Mouse (Mus musculus) heart, embryonic 12.5 days (tissue): ENCODE data around the gene C2cd2l. TPM values are rescaled to one million over a fixed set of nuclear protein-coding genes. Genes with fewer than 3 reads are reported as not detected.
A peak's percentile ranks its signal among the peaks of the same experiment; 100 is the strongest.
"Not testable (repeated sequence)": the region's sequence is repeated elsewhere in the genome, so short reads cannot be mapped to it uniquely, and the experiment has no call there.

Experiments used
- ATAC-seq: fragments of 200-750 bp; cut with Nextera tagmentation; 2 replicates; pipeline ENCODE4 v1.8.0; 2017; ENCODE audit warnings: moderate TSS enrichment, moderate library complexity; ENCODE audit not compliant: insufficient number of reproducible peaks, low FRiP score
- H3K27ac ChIP-seq: fragments of 300-500 bp; sonication (generic); 2 replicates; pipeline ENCODE4 v1.5.1; 2016; ENCODE audit warnings: mild to moderate bottlenecking, moderate library complexity; ENCODE audit not compliant: poor library complexity, severe bottlenecking
- H3K27me3 ChIP-seq: fragments of 300-500 bp; sonication (generic); replicated peaks from 2 replicates; pipeline ENCODE4 v1.6.1; 2016; ENCODE audit warnings: mild to moderate bottlenecking, moderate library complexity
- H3K36me3 ChIP-seq: fragments of 300-500 bp; sonication (generic); 2 replicates; pipeline ENCODE4 v1.6.1; 2016; ENCODE audit warnings: mild to moderate bottlenecking, moderate library complexity
- H3K4me1 ChIP-seq: fragments of 300-500 bp; sonication (generic); replicated peaks from 2 replicates; pipeline ENCODE4 v1.6.1; 2016; ENCODE audit warnings: mild to moderate bottlenecking
- H3K4me2 ChIP-seq: fragments of 300-500 bp; sonication (generic); 2 replicates; pipeline ENCODE4 v1.6.1; 2016; ENCODE audit warnings: mild to moderate bottlenecking, moderate library complexity
- H3K4me3 ChIP-seq: fragments of 300-500 bp; sonication (generic); 2 replicates; pipeline ENCODE4 v1.5.1; 2016; ENCODE audit warnings: mild to moderate bottlenecking
- H3K9ac ChIP-seq: fragments of 300-500 bp; sonication (generic); 2 replicates; pipeline ENCODE4 v1.6.1; 2016; ENCODE audit warnings: mild to moderate bottlenecking, moderate library complexity
- H3K9me3 ChIP-seq: fragments of 300-500 bp; sonication (generic); replicated peaks from 2 replicates; pipeline ENCODE4 v1.6.1; 2016; ENCODE audit warnings: mild to moderate bottlenecking, moderate library complexity
- WGBS: fragments of 180-500 bp; shearing (Covaris S2); methylation state at CpG from one replicate; pipeline ENCODE4 v1.1.7; 2016; 5-methylcytosine and 5-hydroxymethylcytosine counted together
- polyA plus RNA-seq: library from polyadenylated mRNA; unstranded; fragments of >200 nt; fragmentation: Nextera tagmentation; extraction: Ambion mirVana; gene quantifications from 2 replicates; pipeline ENCODE4 v1.2.1, GENCODE M21; 2016

C2cd2l gene
- polyA plus RNA-seq, 1 experiment from 2014 or later: 10.3 TPM

DNA sequence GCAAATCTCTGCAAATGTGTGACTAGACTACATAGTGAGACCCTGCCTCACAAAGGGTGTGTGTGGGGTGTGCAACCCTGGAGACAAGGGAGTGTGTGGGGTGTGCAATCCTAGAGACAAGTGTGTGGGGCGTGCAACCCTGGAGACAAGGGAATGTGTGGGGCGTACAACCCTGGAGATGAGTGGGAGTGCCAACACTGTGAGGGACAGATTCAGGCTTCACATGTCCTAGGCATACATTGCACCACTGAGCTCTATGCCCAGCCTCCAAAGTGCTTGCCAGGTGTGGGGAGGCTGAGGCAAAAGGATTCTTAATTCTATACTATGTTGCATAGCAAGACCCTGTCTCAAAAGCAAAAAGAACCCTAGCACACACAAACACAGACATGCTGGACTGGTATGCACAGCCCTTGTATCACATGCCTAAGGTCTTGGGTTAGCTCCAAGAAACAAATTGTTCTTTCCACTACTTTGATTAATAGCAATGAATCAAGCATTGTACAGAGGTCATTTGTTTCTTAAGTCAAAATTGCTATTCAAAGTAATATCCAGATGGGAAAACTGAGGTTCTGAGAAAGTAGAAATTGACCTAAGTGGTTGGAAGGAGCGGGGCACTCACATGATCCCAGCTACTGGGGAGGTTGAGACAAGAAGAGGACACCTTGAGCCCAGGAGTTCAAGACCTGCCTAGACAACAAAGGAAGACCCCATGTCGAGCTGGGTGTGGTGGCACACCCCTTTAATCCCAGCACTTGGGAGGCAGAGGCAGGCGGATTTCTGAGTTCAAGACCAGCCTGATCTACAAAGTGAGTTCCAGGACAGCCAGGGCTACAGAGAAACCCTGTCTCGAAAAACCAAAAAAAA is 25.7 kb upstream of the C2cd2l start:
- peaks cover 52% of the 10 kb centered on the region for H3K36me3 ChIP-seq
- H3K4me3 ChIP-seq: no peak overlapping the region
- H3K27ac ChIP-seq: no peak overlapping the region
- ATAC-seq: no peak
- H3K4me1 ChIP-seq: peaks cover 22% of the 10 kb centered on the region
- H3K9me3 ChIP-seq: no peaks in the 10 kb centered on the region
- no peak overlapping the region for H3K9ac ChIP-seq
- WGBS: 83% methylated on average over 6 of the region's 6 CpGs
- H3K27me3 ChIP-seq: no peaks in the 10 kb centered on the region
- no peak overlapping the region for H3K4me2 ChIP-seq

DNA sequence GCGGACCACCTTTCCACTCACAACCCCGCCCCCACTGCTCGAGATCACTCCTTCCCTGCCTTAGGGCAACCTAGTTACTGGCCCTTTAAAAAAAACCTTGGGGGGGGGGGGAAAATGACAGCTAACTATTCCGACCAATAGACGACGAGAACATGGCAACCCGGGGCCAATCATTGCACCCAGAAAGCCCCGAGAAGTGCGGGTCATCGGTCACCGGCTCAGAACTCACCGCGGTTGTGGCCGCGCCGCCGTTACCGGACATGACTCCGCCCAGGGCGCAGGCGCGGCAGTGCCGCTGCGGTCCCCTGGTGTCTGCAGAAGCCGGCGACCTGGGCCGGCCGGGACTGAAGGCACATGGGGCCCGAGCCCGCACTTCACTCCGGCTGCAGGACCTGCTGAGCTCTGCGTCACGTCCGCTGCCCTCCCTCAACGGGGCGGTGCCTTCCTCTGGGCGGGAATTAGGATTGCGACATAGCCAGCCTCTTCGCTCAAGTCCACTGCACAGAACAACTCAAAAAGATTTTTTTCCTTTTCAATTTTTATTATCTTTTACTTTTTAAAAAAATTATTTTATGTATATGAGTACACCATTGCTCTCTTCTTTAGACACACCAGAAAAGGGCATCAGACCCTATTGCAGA is 23.8 kb upstream of the C2cd2l start, which contains the start of gene Hmbs:
Gene Hmbs, minus strand, starts transcription at position 448 of the 641 bp plus-strand sequence.
- H3K27ac ChIP-seq: peak within 1 kb of the TSS; percentile 98
- no peaks in the 10 kb centered on the region for H3K9me3 ChIP-seq
- H3K4me3 ChIP-seq: peak within 1 kb of the TSS; percentile 65
- peak; percentile 93 for ATAC-seq
- peaks cover 22% of the 10 kb centered on the region for H3K4me1 ChIP-seq
- H3K36me3 ChIP-seq: peaks cover 50% of the 10 kb centered on the region
- peak within 1 kb of the TSS; percentile 75 for H3K4me2 ChIP-seq
- H3K27me3 ChIP-seq: no peaks in the 10 kb centered on the region
- peak within 1 kb of the TSS; percentile 74 for H3K9ac ChIP-seq
- under 1% methylated on average over 39 of the region's 39 CpGs for WGBS

DNA sequence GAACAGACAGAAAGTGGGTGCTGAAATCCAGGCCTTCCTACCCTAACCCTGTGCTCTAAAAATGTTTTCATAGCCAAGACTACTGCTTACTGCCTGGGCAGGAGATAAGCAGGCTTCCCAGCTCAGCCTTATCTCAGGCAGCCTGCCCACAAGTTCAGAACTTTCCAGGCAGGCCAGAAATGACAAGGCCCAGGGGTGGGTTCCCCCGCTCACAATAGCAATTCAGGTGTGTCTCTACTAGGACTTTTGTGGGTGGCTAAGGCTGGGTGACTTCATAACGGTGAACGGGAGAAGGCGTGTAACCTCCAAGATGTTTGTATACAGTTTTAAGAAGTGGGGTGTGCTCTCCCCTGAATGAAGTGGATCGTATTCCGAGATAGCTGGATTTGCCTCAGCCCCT is 23.2 kb upstream of the C2cd2l start:
- 5% methylated on average over 6 of the region's 6 CpGs for WGBS
- H3K9ac ChIP-seq: peak overlapping the region; percentile 74
- no peaks in the 10 kb centered on the region for H3K27me3 ChIP-seq
- peak overlapping the region; percentile 98 for H3K27ac ChIP-seq
- peaks cover 50% of the 10 kb centered on the region for H3K36me3 ChIP-seq
- H3K4me2 ChIP-seq: peak overlapping the region; percentile 75
- H3K4me3 ChIP-seq: peak overlapping the region; percentile 65
- peaks cover 22% of the 10 kb centered on the region for H3K4me1 ChIP-seq
- peak; percentile 86 for ATAC-seq
- H3K9me3 ChIP-seq: no peaks in the 10 kb centered on the region

DNA sequence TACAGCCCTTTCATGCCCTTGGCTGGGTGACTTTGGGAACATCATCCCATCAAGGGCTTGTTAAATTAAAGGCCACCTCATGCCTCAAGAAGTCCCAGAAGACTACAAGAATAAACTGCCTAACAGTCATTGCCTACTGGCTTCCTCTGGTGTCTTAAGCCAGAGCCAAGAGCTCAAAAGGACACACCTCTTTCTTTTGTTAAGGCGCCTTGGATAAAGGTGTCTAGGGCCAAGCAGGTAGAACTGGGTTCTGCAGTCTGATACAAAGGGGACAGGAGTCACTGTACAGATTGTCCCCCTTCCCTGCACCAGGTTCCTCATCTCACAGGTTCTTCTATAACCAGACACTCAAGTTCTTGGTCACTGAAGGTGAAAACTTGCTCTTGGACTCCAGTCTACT is 22.5 kb upstream of the C2cd2l start:
- WGBS: 64% methylated on average over 1 of the region's 1 CpGs
- Histone ChIP-seq H3K27ac (peak overlapping the region; percentile 98), H3K27me3 (no peaks in the 10 kb centered on the region), H3K9ac (peak overlapping the region; percentile 74), H3K4me1 (peaks cover 26% of the 10 kb centered on the region), H3K36me3 (peaks cover 48% of the 10 kb centered on the region), H3K4me2 (peak overlapping the region; percentile 75), H3K4me3 (peak overlapping the region; percentile 65), H3K9me3 (no peaks in the 10 kb centered on the region)
- ATAC-seq: no peak

DNA sequence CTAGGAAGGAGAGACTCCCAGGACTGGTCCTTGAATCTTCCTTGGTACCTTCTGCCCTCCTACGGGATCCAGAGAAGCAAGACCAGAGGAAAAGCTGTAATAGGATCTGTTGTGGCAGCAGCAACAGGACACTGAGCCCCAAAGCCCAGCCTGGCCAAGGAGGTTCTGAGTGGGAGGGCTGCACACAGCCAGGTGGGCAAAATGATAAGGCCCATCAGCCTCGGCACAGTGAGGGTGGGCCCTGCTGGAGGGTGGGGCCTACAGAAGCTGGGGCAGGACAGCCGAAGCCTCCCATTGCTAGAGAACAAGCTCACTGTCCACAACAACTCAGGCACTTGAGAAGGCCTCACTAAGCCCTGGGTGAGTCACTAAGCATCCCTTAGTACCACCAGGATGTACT is 22.1 kb upstream of the C2cd2l start:
- Histone ChIP-seq H3K4me3 (peak overlapping the region; percentile 65), H3K9me3 (no peaks in the 10 kb centered on the region), H3K27me3 (no peaks in the 10 kb centered on the region), H3K4me2 (peak overlapping the region; percentile 75), H3K9ac (peak overlapping the region; percentile 74), H3K27ac (peak overlapping the region; percentile 98), H3K36me3 (peaks cover 48% of the 10 kb centered on the region), H3K4me1 (peaks cover 30% of the 10 kb centered on the region)
- WGBS: 53% methylated on average over 3 of the region's 3 CpGs
- peak; percentile 74 for ATAC-seq

DNA sequence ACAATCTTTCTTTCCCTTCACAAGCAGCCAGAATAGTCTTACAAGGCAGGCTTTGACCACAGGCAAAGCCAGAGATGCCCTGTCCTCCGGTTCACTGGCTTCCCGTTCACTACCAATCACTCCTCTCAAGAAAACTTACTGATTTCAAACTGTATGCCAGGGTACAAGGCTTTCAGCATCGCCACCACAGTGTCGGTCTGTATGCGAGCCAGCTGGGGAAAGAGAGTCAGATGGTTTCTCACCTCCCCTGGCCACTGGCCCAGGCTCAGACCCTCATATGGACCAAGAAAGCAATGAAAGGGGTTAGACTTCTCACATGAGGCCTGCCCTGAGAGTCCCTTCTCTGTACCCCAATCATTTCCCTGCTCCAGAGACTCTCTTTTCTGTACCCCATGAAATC is 21.4 kb upstream of the C2cd2l start:
- ATAC-seq: no peak
- peak overlapping the region; percentile 74 for H3K9ac ChIP-seq
- H3K27ac ChIP-seq: peak overlapping the region; percentile 98
- no peaks in the 10 kb centered on the region for H3K9me3 ChIP-seq
- peak overlapping the region; percentile 65 for H3K4me3 ChIP-seq
- peaks cover 37% of the 10 kb centered on the region for H3K4me1 ChIP-seq
- no peaks in the 10 kb centered on the region for H3K27me3 ChIP-seq
- peaks cover 48% of the 10 kb centered on the region for H3K36me3 ChIP-seq
- H3K4me2 ChIP-seq: no peak overlapping the region
- WGBS: 87% methylated on average over 5 of the region's 5 CpGs

DNA sequence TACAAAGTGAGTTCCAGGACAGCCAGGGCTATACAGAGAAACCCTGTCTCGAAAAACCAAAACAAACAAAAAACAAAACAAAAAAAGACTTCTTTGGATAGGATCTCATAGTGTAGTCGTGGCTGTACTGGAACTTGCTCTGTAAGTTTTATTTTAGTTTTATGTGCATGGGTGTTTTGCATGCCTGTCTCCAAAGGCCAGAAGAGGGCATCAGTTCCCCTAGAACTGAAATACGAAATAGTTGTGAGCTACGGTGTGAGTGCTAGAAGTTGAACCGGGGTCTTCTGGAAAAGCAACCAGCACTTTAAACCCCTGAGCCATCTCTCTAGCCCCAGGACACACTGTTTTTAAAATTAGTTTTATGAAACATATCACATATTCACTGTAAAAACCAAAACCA is 18.5 kb upstream of the C2cd2l start:
- Histone ChIP-seq H3K4me1 (peaks cover 36% of the 10 kb centered on the region), H3K4me2 (peak overlapping the region; percentile 69; the same call in 1 of the 2 replicates), H3K27me3 (no peaks in the 10 kb centered on the region), H3K9ac (no peak overlapping the region), H3K36me3 (peaks cover 51% of the 10 kb centered on the region), H3K27ac (no peak overlapping the region), H3K4me3 (no peak overlapping the region), H3K9me3 (no peaks in the 10 kb centered on the region)
- no peak for ATAC-seq
- 84% methylated on average over 5 of the region's 5 CpGs for WGBS

DNA sequence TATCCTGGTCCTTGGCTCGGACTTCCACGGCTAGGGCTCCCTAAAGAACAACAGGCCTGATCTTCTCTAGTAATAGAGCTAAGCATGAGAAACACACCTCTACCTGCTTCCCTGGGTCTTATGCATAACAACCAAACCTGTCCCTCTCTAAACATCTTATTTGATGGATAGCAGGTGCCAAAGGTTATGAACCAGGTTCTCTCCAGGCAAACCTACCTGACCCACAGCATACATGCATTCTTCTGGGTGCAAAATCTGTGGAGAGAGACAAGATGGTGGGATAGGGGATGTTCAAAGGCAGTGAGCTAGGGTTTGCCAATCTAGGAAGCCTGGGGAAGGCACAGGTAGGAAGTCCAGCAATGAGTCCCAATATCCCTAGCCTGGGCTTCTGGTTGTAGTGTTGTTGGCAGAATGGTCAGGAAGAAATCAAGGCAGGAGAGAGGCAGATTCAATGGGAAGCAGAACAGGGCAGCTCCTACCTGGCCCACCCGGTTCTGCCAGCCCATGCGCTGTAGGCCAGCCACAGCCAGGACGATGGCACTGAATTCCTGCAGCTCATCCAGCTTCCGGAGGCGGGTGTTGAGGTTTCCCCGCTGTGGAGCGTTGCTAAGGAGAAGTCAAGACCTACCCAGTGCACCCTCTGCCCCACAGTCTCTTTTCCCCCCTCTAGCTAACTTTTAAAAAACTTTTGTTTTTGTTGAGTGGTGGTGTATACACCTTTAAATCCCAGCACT is 17.5 kb upstream of the C2cd2l start:
- Histone ChIP-seq H3K27ac (peak overlapping the region; percentile 44), H3K4me2 (peak overlapping the region; percentile 69), H3K36me3 (peaks cover 61% of the 10 kb centered on the region)

DNA sequence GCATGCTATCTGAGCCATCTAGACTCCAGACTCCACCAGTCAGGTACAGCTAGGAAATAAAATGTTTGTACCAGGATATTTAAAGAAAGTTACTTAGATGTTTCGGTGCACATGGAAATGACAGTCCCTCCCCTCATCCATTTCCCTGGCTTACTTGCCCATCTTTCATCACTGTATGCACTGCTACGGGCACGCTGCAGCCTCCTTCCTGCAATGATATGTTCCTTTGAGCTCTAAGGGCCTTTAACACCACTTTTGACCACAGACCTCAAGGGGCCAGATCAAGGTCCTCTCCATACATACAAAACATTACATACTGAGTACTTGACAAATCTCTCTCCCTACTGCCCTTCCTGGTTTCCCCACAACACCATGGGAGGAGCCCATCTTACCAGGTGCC is 16.9 kb upstream of the C2cd2l start:
- Histone ChIP-seq H3K9me3 (no peaks in the 10 kb centered on the region), H3K36me3 (peaks cover 66% of the 10 kb centered on the region), H3K4me3 (peak overlapping the region; percentile 95), H3K27ac (no peak overlapping the region), H3K4me2 (peak overlapping the region; percentile 69), H3K27me3 (no peaks in the 10 kb centered on the region), H3K4me1 (peaks cover 22% of the 10 kb centered on the region), H3K9ac (peak overlapping the region; percentile 67)
- 63% methylated on average over 3 of the region's 3 CpGs for WGBS
- no peak for ATAC-seq

More for the DNA sequence above, 17.5 kb upstream of the C2cd2l start:
- Histone ChIP-seq H3K4me3 (peak overlapping the region; percentile 95), H3K4me1 (peaks cover 29% of the 10 kb centered on the region), H3K9ac (peak overlapping the region; percentile 67), H3K9me3 (no peaks in the 10 kb centered on the region), H3K27me3 (no peaks in the 10 kb centered on the region)
- 60% methylated on average over 9 of the region's 9 CpGs for WGBS
- ATAC-seq: no peak

DNA sequence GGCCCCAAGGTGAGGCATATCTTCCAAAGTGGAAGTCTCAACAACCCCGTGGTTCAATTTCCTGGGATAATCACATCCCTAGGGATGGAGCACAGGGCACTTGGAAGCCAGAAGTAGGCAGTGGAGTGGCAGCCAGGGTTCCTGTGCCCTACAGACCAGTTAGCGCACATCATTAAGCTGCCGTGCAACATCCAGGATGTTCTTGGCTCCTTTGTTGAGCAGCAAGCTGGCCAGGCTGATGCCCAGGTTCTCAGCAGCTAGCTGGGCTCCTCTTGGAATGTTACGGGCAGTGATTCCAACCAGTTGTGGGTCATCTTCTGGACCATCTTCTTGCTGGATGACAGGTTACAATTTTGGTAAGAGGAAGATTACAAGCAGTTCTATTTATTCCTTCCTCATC is 16.4 kb upstream of the C2cd2l start:
- Histone ChIP-seq H3K36me3 (peaks cover 67% of the 10 kb centered on the region), H3K9ac (peak overlapping the region; percentile 67), H3K4me3 (peak overlapping the region; percentile 95), H3K4me2 (peak overlapping the region; percentile 69), H3K4me1 (peaks cover 18% of the 10 kb centered on the region)
- ATAC-seq, H3K9me3 ChIP-seq, H3K27me3 ChIP-seq, H3K27ac ChIP-seq: not testable (repeated sequence)
- 37% methylated on average over 4 of the region's 4 CpGs for WGBS

DNA sequence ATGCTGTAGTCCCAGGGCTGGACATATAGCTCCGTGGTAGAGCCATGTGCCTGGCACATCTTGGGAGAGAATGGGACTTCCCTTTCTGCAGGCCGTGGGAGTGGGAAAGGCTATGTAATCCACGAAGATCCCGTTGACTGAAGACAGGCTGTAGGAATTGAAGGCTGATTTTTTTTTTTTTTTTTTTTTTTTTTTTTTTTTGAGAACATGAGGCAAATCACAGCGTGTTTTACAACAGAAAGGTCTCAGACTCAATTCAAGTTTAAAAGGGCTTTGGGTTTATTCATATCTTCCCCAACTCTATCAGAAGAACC is 16.0 kb upstream of the C2cd2l start:
- Histone ChIP-seq H3K9me3 (no peaks in the 10 kb centered on the region), H3K4me2 (peak overlapping the region; percentile 69), H3K27me3 (no peaks in the 10 kb centered on the region), H3K4me1 (peaks cover 17% of the 10 kb centered on the region), H3K27ac (peak overlapping the region; percentile 99), H3K36me3 (peaks cover 68% of the 10 kb centered on the region), H3K9ac (peak overlapping the region; percentile 98), H3K4me3 (peak overlapping the region; percentile 95)
- ATAC-seq: no peak
- 4% methylated on average over 5 of the region's 5 CpGs for WGBS
